Mouse (Mus musculus): Measurements from ENCODE around the gene Psme2. TPM values are rescaled to one million over a fixed set of nuclear protein-coding genes. Genes with fewer than 3 reads are reported as not detected.
A peak's percentile ranks its signal among the peaks of the same experiment; 100 is the strongest.

The Psme2 gene
- polyA plus RNA-seq, 1 experiment = 104 TPM

GRCm38 (mm10) chr14:55608339-55608738 lies 17.4 kb upstream of the Psme2 start:
- Histone ChIP-seq H3K27me3 (ENCODE audit: control insufficient read depth, insufficient read depth, low read length) (no peaks in the 10 kb centered on the region), H3K27ac (ENCODE audit: control insufficient read depth, insufficient read depth, low read length) (no peak overlapping the region), H3K4me1 (replicated peaks; ENCODE audit: control insufficient read depth, insufficient read depth, low read length) (peaks cover 21% of the 10 kb centered on the region), H3K36me3 (ENCODE audit: control insufficient read depth, insufficient read depth, low read length) (peaks cover 35% of the 10 kb centered on the region), H3K4me3 (ENCODE audit: control insufficient read depth, insufficient read depth, low read length) (no peak overlapping the region)
- DNase-seq = no peak
- WGBS = over 99% methylated on average over 6 of the region's 6 CpGs
- TF ChIP-seq CTCF (IDR thresholded peaks at IDR 0.05; ENCODE audit: borderline replicate concordance, control insufficient read depth, extremely low read depth, insufficient read depth, low read length, poor library complexity) = no peak
- TF ChIP-seq POLR2A (IDR thresholded peaks at IDR 0.05; ENCODE audit: control insufficient read depth, extremely low read depth, insufficient read depth, low read length, poor library complexity) = no peak

GRCm38 (mm10) chr14:55605743-55606459 lies 15.0 kb upstream of the Psme2 start:
- WGBS = 96% methylated on average over 16 of the region's 16 CpGs
- Histone ChIP-seq H3K4me3 (ENCODE audit: control insufficient read depth, insufficient read depth, low read length) (no peak overlapping the region), H3K36me3 (ENCODE audit: control insufficient read depth, insufficient read depth, low read length) (peaks cover 45% of the 10 kb centered on the region), H3K27me3 (ENCODE audit: control insufficient read depth, insufficient read depth, low read length) (no peaks in the 10 kb centered on the region), H3K4me1 (replicated peaks; ENCODE audit: control insufficient read depth, insufficient read depth, low read length) (peaks cover 31% of the 10 kb centered on the region), H3K27ac (ENCODE audit: control insufficient read depth, insufficient read depth, low read length) (no peak overlapping the region)
- TF ChIP-seq CTCF (IDR thresholded peaks at IDR 0.05; ENCODE audit: borderline replicate concordance, control insufficient read depth, extremely low read depth, insufficient read depth, low read length, poor library complexity) (no peak), POLR2A (IDR thresholded peaks at IDR 0.05; ENCODE audit: control insufficient read depth, extremely low read depth, insufficient read depth, low read length, poor library complexity) (no peak)
- no peak for DNase-seq

- WGBS = 50% methylated on average over 11 of the region's 11 CpGs
- Histone ChIP-seq H3K27me3 (ENCODE audit: control insufficient read depth, insufficient read depth, low read length) (no peaks in the 10 kb centered on the region), H3K36me3 (ENCODE audit: control insufficient read depth, insufficient read depth, low read length) (peaks cover 53% of the 10 kb centered on the region), H3K4me1 (replicated peaks; ENCODE audit: control insufficient read depth, insufficient read depth, low read length) (peaks cover 31% of the 10 kb centered on the region), H3K27ac (ENCODE audit: control insufficient read depth, insufficient read depth, low read length) (peak overlapping the region; percentile 92), H3K4me3 (ENCODE audit: control insufficient read depth, insufficient read depth, low read length) (peak overlapping the region; percentile 45)
- no peak for DNase-seq
- no peak for TF ChIP-seq POLR2A (IDR thresholded peaks at IDR 0.05; ENCODE audit: control insufficient read depth, extremely low read depth, insufficient read depth, low read length, poor library complexity)
- TF ChIP-seq CTCF (IDR thresholded peaks at IDR 0.05; ENCODE audit: borderline replicate concordance, control insufficient read depth, extremely low read depth, insufficient read depth, low read length, poor library complexity) = no peak
Measured at GRCm38 (mm10) chr14:55604823-55605222, 13.9 kb upstream of the Psme2 start.

GRCm38 (mm10) chr14:55603633-55604576 lies 13.0 kb upstream of the Psme2 start:
- H3K27ac ChIP-seq (ENCODE audit: control insufficient read depth, insufficient read depth, low read length) = peak overlapping the region; percentile 92
- peaks cover 31% of the 10 kb centered on the region for H3K4me1 ChIP-seq (replicated peaks; ENCODE audit: control insufficient read depth, insufficient read depth, low read length)
- no peaks in the 10 kb centered on the region for H3K27me3 ChIP-seq (ENCODE audit: control insufficient read depth, insufficient read depth, low read length)
- 2% methylated on average over 19 of the region's 19 CpGs for WGBS
- H3K36me3 ChIP-seq (ENCODE audit: control insufficient read depth, insufficient read depth, low read length) = peaks cover 49% of the 10 kb centered on the region
- TF ChIP-seq POLR2A (IDR thresholded peaks at IDR 0.05; ENCODE audit: control insufficient read depth, extremely low read depth, insufficient read depth, low read length, poor library complexity) (0 out of 2 replicates have a peak, but pooled peaks have one; percentile 42), CTCF (IDR thresholded peaks at IDR 0.05; ENCODE audit: borderline replicate concordance, control insufficient read depth, extremely low read depth, insufficient read depth, low read length, poor library complexity) (peak; percentile 77; the same call in 1 of the 2 replicates)
- peak overlapping the region; percentile 64 for H3K4me3 ChIP-seq (ENCODE audit: control insufficient read depth, insufficient read depth, low read length)
- peak; percentile 97 for DNase-seq

GRCm38 (mm10) chr14:55603271-55603632 lies 12.3 kb upstream of the Psme2 start, which contains the start of gene Irf9:
TSS of gene Irf9 (plus strand) at chr14:55603571.
- Histone ChIP-seq H3K4me1 (replicated peaks; ENCODE audit: control insufficient read depth, insufficient read depth, low read length) (peaks cover 31% of the 10 kb centered on the region), H3K4me3 (ENCODE audit: control insufficient read depth, insufficient read depth, low read length) (peak within 1 kb of the TSS; percentile 64), H3K36me3 (ENCODE audit: control insufficient read depth, insufficient read depth, low read length) (peaks cover 51% of the 10 kb centered on the region), H3K27me3 (ENCODE audit: control insufficient read depth, insufficient read depth, low read length) (no peaks in the 10 kb centered on the region), H3K27ac (ENCODE audit: control insufficient read depth, insufficient read depth, low read length) (peak within 1 kb of the TSS; percentile 92)
- DNase-seq = no peak
- WGBS = 47% methylated on average over 7 of the region's 7 CpGs
- no peak for TF ChIP-seq CTCF (IDR thresholded peaks at IDR 0.05; ENCODE audit: borderline replicate concordance, control insufficient read depth, extremely low read depth, insufficient read depth, low read length, poor library complexity)
- no peak for TF ChIP-seq POLR2A (IDR thresholded peaks at IDR 0.05; ENCODE audit: control insufficient read depth, extremely low read depth, insufficient read depth, low read length, poor library complexity)
